Mouse (Mus musculus) embryonic facial prominence, embryonic 13.5 days (tissue): ENCODE results near the gene Glis3. TPM values are rescaled to one million over a fixed set of nuclear protein-coding genes. Genes with fewer than 3 reads are reported as not detected.

ENCODE experiments used
- ATAC-seq: fragments of 200-750 bp; cut with Nextera tagmentation; 2 replicates; pipeline ENCODE4 v1.8.0; 2017; ENCODE audit warnings: low read depth; ENCODE audit not compliant: insufficient number of reproducible peaks, insufficient read depth, low FRiP score, low TSS enrichment
- H3K27ac ChIP-seq: fragments of 300-500 bp; sonication (generic); 2 replicates; pipeline ENCODE4 v1.5.1; 2015; ENCODE audit warnings: moderate library complexity, mild to moderate bottlenecking, inconsistent platforms
- H3K27me3 ChIP-seq: fragments of 300-500 bp; sonication (generic); 2 replicates; pipeline ENCODE4 v1.6.1; 2015; ENCODE audit warnings: mild to moderate bottlenecking, inconsistent platforms
- H3K36me3 ChIP-seq: fragments of 300-500 bp; sonication (generic); 2 replicates; pipeline ENCODE4 v1.6.1; 2015; ENCODE audit warnings: mild to moderate bottlenecking, inconsistent platforms
- H3K4me1 ChIP-seq: fragments of 300-500 bp; sonication (generic); 2 replicates; pipeline ENCODE4 v1.6.1; 2015; ENCODE audit warnings: inconsistent platforms
- H3K4me2 ChIP-seq: fragments of 300-500 bp; sonication (generic); 2 replicates; pipeline ENCODE4 v1.6.1; 2015; ENCODE audit warnings: moderate library complexity, mild to moderate bottlenecking, inconsistent platforms
- H3K4me3 ChIP-seq: fragments of 300-500 bp; sonication (generic); 2 replicates; pipeline ENCODE4 v1.5.1; 2015; ENCODE audit warnings: mild to moderate bottlenecking, inconsistent platforms
- H3K9ac ChIP-seq: fragments of 300-500 bp; sonication (generic); 2 replicates; pipeline ENCODE4 v1.6.1; 2015; ENCODE audit warnings: mild to moderate bottlenecking, inconsistent platforms
- H3K9me3 ChIP-seq: fragments of 300-500 bp; sonication (generic); 2 replicates; pipeline ENCODE4 v1.6.1; 2016; ENCODE audit warnings: inconsistent platforms
- WGBS: fragments of 180-500 bp; shearing (Covaris S2); methylation state at CpG from one replicate; pipeline ENCODE4 v1.1.7; 2015; ENCODE audit warnings: mixed read lengths; 5-methylcytosine and 5-hydroxymethylcytosine counted together
- polyA plus RNA-seq: library from polyadenylated mRNA; unstranded; fragments of >200 nt; fragmentation: Nextera tagmentation; extraction: Ambion mirVana; gene quantifications from 2 replicates; pipeline ENCODE4 v1.2.1, GENCODE M21; 2015

The Glis3 gene
- polyA plus RNA-seq, 1 experiment from 2014 or later: 15.2 TPM

- Histone ChIP-seq H3K27ac (no peak overlapping the region), H3K4me2 (no peak overlapping the region), H3K4me1 (peaks cover 16% of the 10 kb centered on the region), H3K9ac (no peak overlapping the region), H3K4me3 (no peak overlapping the region), H3K36me3 (peaks cover 9% of the 10 kb centered on the region; the same call in 1 of the 2 replicates), H3K9me3 (no peaks in the 10 kb centered on the region), H3K27me3 (no peaks in the 10 kb centered on the region)
- 84% methylated on average over 5 of the region's 5 CpGs for WGBS
- no peak for ATAC-seq
Measured at GRCm38 (mm10) chr19:28650836-28651235, 29.0 kb downstream of the Glis3 start.

GRCm38 (mm10) chr19:28649489-28649888 lies 30.4 kb downstream of the Glis3 start:
- no peak overlapping the region for H3K4me3 ChIP-seq
- H3K36me3 ChIP-seq: peaks cover 9% of the 10 kb centered on the region; the same call in 1 of the 2 replicates
- H3K9ac ChIP-seq: no peak overlapping the region
- peaks cover 13% of the 10 kb centered on the region for H3K4me1 ChIP-seq
- no peak for ATAC-seq
- H3K4me2 ChIP-seq: no peak overlapping the region
- WGBS: 61% methylated on average over 5 of the region's 5 CpGs
- H3K27me3 ChIP-seq: no peaks in the 10 kb centered on the region
- no peaks in the 10 kb centered on the region for H3K9me3 ChIP-seq
- H3K27ac ChIP-seq: no peak overlapping the region

GRCm38 (mm10) chr19:28648881-28649280 lies 31.0 kb downstream of the Glis3 start:
- Histone ChIP-seq H3K27me3 (no peaks in the 10 kb centered on the region), H3K36me3 (peaks cover 4% of the 10 kb centered on the region; the same call in 1 of the 2 replicates), H3K4me2 (no peak overlapping the region), H3K4me1 (peaks cover 17% of the 10 kb centered on the region), H3K9ac (no peak overlapping the region), H3K9me3 (no peaks in the 10 kb centered on the region), H3K4me3 (no peak overlapping the region), H3K27ac (no peak overlapping the region)
- no peak for ATAC-seq
- 50% methylated on average over 4 of the region's 4 CpGs for WGBS

- no peaks in the 10 kb centered on the region for H3K9me3 ChIP-seq
- ATAC-seq: no peak
- H3K4me1 ChIP-seq: peaks cover 17% of the 10 kb centered on the region
- no peaks in the 10 kb centered on the region for H3K36me3 ChIP-seq
- H3K27me3 ChIP-seq: no peaks in the 10 kb centered on the region
- 83% methylated on average over 6 of the region's 6 CpGs for WGBS
- H3K27ac ChIP-seq: no peak overlapping the region
- no peak overlapping the region for H3K4me2 ChIP-seq
- no peak overlapping the region for H3K9ac ChIP-seq
- H3K4me3 ChIP-seq: no peak overlapping the region
Measured at GRCm38 (mm10) chr19:28647424-28647823, 32.5 kb downstream of the Glis3 start.

GRCm38 (mm10) chr19:28646286-28646685 lies 33.6 kb downstream of the Glis3 start:
- H3K4me2 ChIP-seq: no peak overlapping the region
- H3K4me3 ChIP-seq: no peak overlapping the region
- H3K9me3 ChIP-seq: no peaks in the 10 kb centered on the region
- H3K9ac ChIP-seq: no peak overlapping the region
- no peaks in the 10 kb centered on the region for H3K36me3 ChIP-seq
- H3K4me1 ChIP-seq: peaks cover 21% of the 10 kb centered on the region
- H3K27me3 ChIP-seq: no peaks in the 10 kb centered on the region
- WGBS: 51% methylated on average over 4 of the region's 4 CpGs
- no peak overlapping the region for H3K27ac ChIP-seq
- ATAC-seq: no peak

- 0 out of 2 replicates have a peak, but pooled peaks have one; percentile 43 for ATAC-seq
- H3K9ac ChIP-seq: no peak overlapping the region
- H3K27ac ChIP-seq: no peak overlapping the region
- no peaks in the 10 kb centered on the region for H3K9me3 ChIP-seq
- peaks cover 32% of the 10 kb centered on the region for H3K4me1 ChIP-seq
- H3K27me3 ChIP-seq: no peaks in the 10 kb centered on the region
- no peaks in the 10 kb centered on the region for H3K36me3 ChIP-seq
- 50% methylated on average over 7 of the region's 7 CpGs for WGBS
- no peak overlapping the region for H3K4me2 ChIP-seq
- H3K4me3 ChIP-seq: no peak overlapping the region
Measured at GRCm38 (mm10) chr19:28640861-28641381, 39.0 kb downstream of the Glis3 start.

- no peak for ATAC-seq
- WGBS: 46% methylated on average over 7 of the region's 8 CpGs
Measured at GRCm38 (mm10) chr19:28635991-28636553, 43.8 kb downstream of the Glis3 start.

GRCm38 (mm10) chr19:28634986-28635385 lies 44.9 kb downstream of the Glis3 start:
- ATAC-seq: no peak
- no peak overlapping the region for H3K9ac ChIP-seq
- H3K4me2 ChIP-seq: no peak overlapping the region
- no peaks in the 10 kb centered on the region for H3K9me3 ChIP-seq
- no peaks in the 10 kb centered on the region for H3K36me3 ChIP-seq
- no peak overlapping the region for H3K27ac ChIP-seq
- H3K4me3 ChIP-seq: no peak overlapping the region
- H3K27me3 ChIP-seq: no peaks in the 10 kb centered on the region
- 92% methylated on average over 3 of the region's 3 CpGs for WGBS
- H3K4me1 ChIP-seq: peaks cover 9% of the 10 kb centered on the region

More at GRCm38 (mm10) chr19:28635991-28636553, 43.8 kb downstream of the Glis3 start:
- Histone ChIP-seq H3K4me3 (no peak overlapping the region), H3K9ac (no peak overlapping the region), H3K36me3 (no peaks in the 10 kb centered on the region), H3K27me3 (no peaks in the 10 kb centered on the region), H3K4me2 (no peak overlapping the region), H3K9me3 (no peaks in the 10 kb centered on the region), H3K27ac (no peak overlapping the region; the same call in 1 of the 2 replicates), H3K4me1 (peaks cover 18% of the 10 kb centered on the region)

GRCm38 (mm10) chr19:28628416-28628815 lies 51.5 kb downstream of the Glis3 start:
- Histone ChIP-seq H3K9ac (no peak overlapping the region), H3K4me2 (no peak overlapping the region), H3K27me3 (no peaks in the 10 kb centered on the region), H3K4me1 (peaks cover 11% of the 10 kb centered on the region), H3K36me3 (no peaks in the 10 kb centered on the region), H3K27ac (no peak overlapping the region), H3K9me3 (no peaks in the 10 kb centered on the region), H3K4me3 (no peak overlapping the region)
- 53% methylated on average over 8 of the region's 8 CpGs for WGBS
- ATAC-seq: no peak

- ATAC-seq: no peak
- Histone ChIP-seq H3K27me3 (no peaks in the 10 kb centered on the region), H3K36me3 (no peaks in the 10 kb centered on the region), H3K4me1 (peaks cover 20% of the 10 kb centered on the region), H3K27ac (0 out of 2 replicates have a peak overlapping the region, but pooled peaks have one; percentile 16), H3K4me2 (no peak overlapping the region), H3K9ac (no peak overlapping the region), H3K4me3 (no peak overlapping the region), H3K9me3 (no peaks in the 10 kb centered on the region)
- whole genome bisulfite sequencing: 89% methylated on average over 5 of the region's 5 CpGs
Measured at GRCm38 (mm10) chr19:28626189-28626588, 53.7 kb downstream of the Glis3 start.

GRCm38 (mm10) chr19:28624571-28624970 lies 55.3 kb downstream of the Glis3 start:
- no peak overlapping the region for H3K4me2 ChIP-seq
- H3K4me1 ChIP-seq: peaks cover 26% of the 10 kb centered on the region
- H3K36me3 ChIP-seq: no peaks in the 10 kb centered on the region
- no peak overlapping the region for H3K4me3 ChIP-seq
- no peaks in the 10 kb centered on the region for H3K27me3 ChIP-seq
- no peaks in the 10 kb centered on the region for H3K9me3 ChIP-seq
- no peak overlapping the region for H3K9ac ChIP-seq
- WGBS: 72% methylated on average over 1 of the region's 1 CpGs
- ATAC-seq: no peak
- H3K27ac ChIP-seq: no peak overlapping the region

GRCm38 (mm10) chr19:28623726-28624125 lies 56.2 kb downstream of the Glis3 start:
- WGBS: 73% methylated on average over 10 of the region's 10 CpGs
- peaks cover 26% of the 10 kb centered on the region for H3K4me1 ChIP-seq
- no peak overlapping the region for H3K9ac ChIP-seq
- H3K27me3 ChIP-seq: no peaks in the 10 kb centered on the region
- no peaks in the 10 kb centered on the region for H3K9me3 ChIP-seq
- H3K4me2 ChIP-seq: no peak overlapping the region
- H3K4me3 ChIP-seq: no peak overlapping the region
- H3K27ac ChIP-seq: no peak overlapping the region
- no peaks in the 10 kb centered on the region for H3K36me3 ChIP-seq
- ATAC-seq: no peak
